Mouse (Mus musculus) embryonic facial prominence, embryonic 13.5 days (tissue): Measurements from ENCODE around the gene Map1s. TPM values are rescaled to one million over a fixed set of nuclear protein-coding genes. Genes with fewer than 3 reads are reported as not detected.

Experiments used
- ATAC-seq: fragments of 200-750 bp; cut with Nextera tagmentation; 2 replicates; pipeline ENCODE4 v1.8.0; 2017; ENCODE audit warnings: low read depth; ENCODE audit not compliant: insufficient number of reproducible peaks, insufficient read depth, low FRiP score, low TSS enrichment
- H3K27ac ChIP-seq: fragments of 300-500 bp; sonication (generic); 2 replicates; pipeline ENCODE4 v1.5.1; 2015; ENCODE audit warnings: moderate library complexity, mild to moderate bottlenecking, inconsistent platforms
- H3K27me3 ChIP-seq: fragments of 300-500 bp; sonication (generic); 2 replicates; pipeline ENCODE4 v1.6.1; 2015; ENCODE audit warnings: mild to moderate bottlenecking, inconsistent platforms
- H3K36me3 ChIP-seq: fragments of 300-500 bp; sonication (generic); 2 replicates; pipeline ENCODE4 v1.6.1; 2015; ENCODE audit warnings: mild to moderate bottlenecking, inconsistent platforms
- H3K4me1 ChIP-seq: fragments of 300-500 bp; sonication (generic); 2 replicates; pipeline ENCODE4 v1.6.1; 2015; ENCODE audit warnings: inconsistent platforms
- H3K4me2 ChIP-seq: fragments of 300-500 bp; sonication (generic); 2 replicates; pipeline ENCODE4 v1.6.1; 2015; ENCODE audit warnings: moderate library complexity, mild to moderate bottlenecking, inconsistent platforms
- H3K4me3 ChIP-seq: fragments of 300-500 bp; sonication (generic); 2 replicates; pipeline ENCODE4 v1.5.1; 2015; ENCODE audit warnings: mild to moderate bottlenecking, inconsistent platforms
- H3K9ac ChIP-seq: fragments of 300-500 bp; sonication (generic); 2 replicates; pipeline ENCODE4 v1.6.1; 2015; ENCODE audit warnings: mild to moderate bottlenecking, inconsistent platforms
- H3K9me3 ChIP-seq: fragments of 300-500 bp; sonication (generic); 2 replicates; pipeline ENCODE4 v1.6.1; 2016; ENCODE audit warnings: inconsistent platforms
- WGBS: fragments of 180-500 bp; shearing (Covaris S2); methylation state at CpG from one replicate; pipeline ENCODE4 v1.1.7; 2015; ENCODE audit warnings: mixed read lengths; 5-methylcytosine and 5-hydroxymethylcytosine counted together
- polyA plus RNA-seq: library from polyadenylated mRNA; unstranded; fragments of >200 nt; fragmentation: Nextera tagmentation; extraction: Ambion mirVana; gene quantifications from 2 replicates; pipeline ENCODE4 v1.2.1, GENCODE M21; 2015

The Map1s gene
- polyA plus RNA-seq, 1 experiment from 2014 or later: 52.6 TPM

- WGBS: 83% methylated on average over 7 of the region's 7 CpGs
- ATAC-seq: no peak
- Histone ChIP-seq H3K27ac (peak overlapping the region; percentile 90; the same call in 1 of the 2 replicates), H3K27me3 (peaks cover 30% of the 10 kb centered on the region), H3K9me3 (no peaks in the 10 kb centered on the region), H3K4me3 (0 out of 2 replicates have a peak overlapping the region, but pooled peaks have one; percentile 52), H3K4me1 (peaks cover 57% of the 10 kb centered on the region), H3K4me2 (peak overlapping the region; percentile 96), H3K9ac (no peak overlapping the region), H3K36me3 (peaks cover 8% of the 10 kb centered on the region)
Observed at GRCm38 (mm10) chr8:70866566-70866965, 39.2 kb upstream of the Map1s start.

DNA sequence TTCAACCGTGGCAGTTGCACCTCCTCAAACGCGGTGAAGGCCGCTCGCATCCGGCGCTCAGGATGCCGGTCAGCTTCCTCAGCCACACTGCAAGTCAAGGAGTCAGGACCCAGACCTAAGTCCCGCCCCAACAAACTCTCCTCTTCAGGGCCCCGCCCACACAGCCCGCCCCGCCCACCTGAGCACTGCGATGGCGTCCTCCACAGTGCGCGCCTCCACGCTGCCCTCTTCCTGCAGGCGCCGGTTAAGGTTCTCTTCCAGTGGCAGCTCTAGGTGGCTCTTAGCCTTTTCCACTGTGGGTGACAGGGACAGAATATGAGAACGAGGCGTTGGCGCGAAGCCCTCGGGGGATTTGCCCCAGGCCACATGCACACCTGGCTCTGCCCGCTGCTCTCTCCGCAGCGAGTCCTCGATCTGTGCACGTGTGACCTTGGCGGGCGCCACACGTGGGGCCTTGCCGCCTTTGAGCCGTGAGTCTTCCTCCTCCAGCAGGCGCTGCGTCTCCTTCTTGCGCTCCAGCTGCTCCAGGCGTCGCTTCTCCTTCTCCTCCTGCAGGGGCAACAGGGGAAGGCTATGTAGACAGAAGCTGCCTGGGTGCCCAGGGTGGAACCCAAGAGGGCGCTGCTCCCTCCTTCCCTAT, 37.1 kb upstream of the Map1s start:
- Histone ChIP-seq H3K27ac (peak overlapping the region; percentile 11; the same call in 1 of the 2 replicates), H3K27me3 (peaks cover 9% of the 10 kb centered on the region; the same call in 1 of the 2 replicates), H3K9ac (peak overlapping the region; percentile 51), H3K4me3 (peak overlapping the region; percentile 31), H3K9me3 (no peaks in the 10 kb centered on the region), H3K4me2 (peak overlapping the region; percentile 57), H3K4me1 (peaks cover 51% of the 10 kb centered on the region), H3K36me3 (peaks cover 8% of the 10 kb centered on the region)
- ATAC-seq: no peak
- 12% methylated on average over 40 of the region's 40 CpGs for WGBS

DNA sequence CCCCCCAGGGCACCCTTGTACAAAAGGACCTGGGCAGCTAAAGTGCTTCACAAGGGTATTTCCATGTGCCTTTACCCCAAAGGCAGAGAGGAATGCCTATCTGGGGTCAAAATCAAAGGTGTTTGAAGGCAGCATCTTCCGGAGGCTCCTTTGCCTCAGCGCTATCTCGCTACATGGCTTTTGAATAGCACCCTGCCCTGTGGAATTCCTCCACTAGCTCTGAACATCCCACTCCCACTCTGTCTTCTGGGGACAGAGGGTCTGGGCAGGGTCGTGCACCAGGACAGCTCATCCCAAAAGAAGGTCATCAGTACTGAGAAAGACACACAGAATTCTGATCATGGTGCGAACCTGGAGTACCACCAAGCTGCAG, 36.5 kb upstream of the Map1s start:
- Histone ChIP-seq H3K27ac (peak overlapping the region; percentile 11; the same call in 1 of the 2 replicates), H3K27me3 (peaks cover 4% of the 10 kb centered on the region; the same call in 1 of the 2 replicates), H3K36me3 (peaks cover 8% of the 10 kb centered on the region), H3K4me3 (peak overlapping the region; percentile 31), H3K9ac (peak overlapping the region; percentile 51), H3K4me1 (peaks cover 45% of the 10 kb centered on the region), H3K9me3 (no peaks in the 10 kb centered on the region), H3K4me2 (peak overlapping the region; percentile 57)
- whole genome bisulfite sequencing: 34% methylated on average over 5 of the region's 5 CpGs
- no peak for ATAC-seq

GRCm38 (mm10) chr8:70869601-70870041, 36.1 kb upstream of the Map1s start:
- Histone ChIP-seq H3K36me3 (peaks cover 8% of the 10 kb centered on the region), H3K27me3 (no peaks in the 10 kb centered on the region), H3K4me2 (peak overlapping the region; percentile 57; the same call in 1 of the 2 replicates), H3K9me3 (no peaks in the 10 kb centered on the region), H3K4me1 (peaks cover 41% of the 10 kb centered on the region), H3K4me3 (no peak overlapping the region), H3K9ac (peak overlapping the region; percentile 51; the same call in 1 of the 2 replicates), H3K27ac (no peak overlapping the region)
- ATAC-seq: no peak
- WGBS: 46% methylated on average over 16 of the region's 16 CpGs

- Histone ChIP-seq H3K4me1 (peaks cover 32% of the 10 kb centered on the region), H3K27ac (no peak overlapping the region), H3K36me3 (peaks cover 8% of the 10 kb centered on the region), H3K4me3 (no peak overlapping the region), H3K4me2 (no peak overlapping the region), H3K27me3 (no peaks in the 10 kb centered on the region), H3K9ac (peak overlapping the region; percentile 51; the same call in 1 of the 2 replicates), H3K9me3 (no peaks in the 10 kb centered on the region)
- ATAC-seq: no peak
- WGBS: 89% methylated on average over 5 of the region's 5 CpGs
Observed at GRCm38 (mm10) chr8:70871195-70871807, 34.4 kb upstream of the Map1s start.

- H3K9ac ChIP-seq: peak overlapping the region; percentile 81
- H3K27ac ChIP-seq: peak overlapping the region; percentile 89
- no peaks in the 10 kb centered on the region for H3K9me3 ChIP-seq
- H3K4me1 ChIP-seq: peaks cover 29% of the 10 kb centered on the region
- peaks cover 5% of the 10 kb centered on the region for H3K36me3 ChIP-seq
- H3K27me3 ChIP-seq: no peaks in the 10 kb centered on the region
- no peak for ATAC-seq
- peak overlapping the region; percentile 80 for H3K4me2 ChIP-seq
- H3K4me3 ChIP-seq: peak overlapping the region; percentile 76
- WGBS: 3% methylated on average over 31 of the region's 31 CpGs
Observed at GRCm38 (mm10) chr8:70872643-70873363, 32.9 kb upstream of the Map1s start.

DNA sequence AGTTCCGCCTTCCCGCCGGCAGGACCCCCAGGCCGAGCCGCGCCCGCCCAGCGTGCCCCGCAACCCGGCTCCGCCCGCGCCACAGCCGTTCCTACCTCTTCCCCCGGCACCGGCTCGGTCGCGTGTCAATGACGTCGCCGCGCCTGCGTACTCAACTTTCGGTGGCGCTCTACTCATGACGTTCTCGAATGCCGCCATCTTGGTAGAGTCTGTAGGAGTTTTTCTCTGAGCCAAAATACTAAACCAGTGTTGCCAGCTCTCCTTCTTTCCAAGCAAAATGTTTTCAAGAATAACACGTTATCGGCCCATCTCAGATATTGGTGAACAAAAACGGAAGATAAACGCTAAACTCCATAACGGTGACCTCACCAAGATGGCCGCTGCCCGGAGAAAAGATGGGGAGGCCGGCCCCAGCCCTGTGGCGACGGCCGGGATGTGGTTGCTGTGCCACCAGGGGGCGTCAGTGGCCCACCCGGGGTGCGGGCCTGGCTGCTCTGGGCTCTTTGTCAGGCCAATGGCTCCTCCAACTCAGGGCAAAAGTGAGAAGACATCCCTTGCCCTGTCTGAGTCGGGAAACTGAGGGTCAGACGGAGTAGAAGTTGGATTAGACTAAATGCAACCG, 32.3 kb upstream of the Map1s start, which contains the start of gene Ccdc124:
Ccdc124 (minus strand) TSS at position 572 of the 622 bp plus-strand sequence.
- H3K27me3 ChIP-seq: no peaks in the 10 kb centered on the region
- peak within 1 kb of the TSS; percentile 76 for H3K4me3 ChIP-seq
- no peaks in the 10 kb centered on the region for H3K9me3 ChIP-seq
- ATAC-seq: peak; percentile 81
- no peaks in the 10 kb centered on the region for H3K36me3 ChIP-seq
- 1% methylated on average over 46 of the region's 46 CpGs for WGBS
- peak within 1 kb of the TSS; percentile 89 for H3K27ac ChIP-seq
- peaks cover 24% of the 10 kb centered on the region for H3K4me1 ChIP-seq
- peak within 1 kb of the TSS; percentile 81 for H3K9ac ChIP-seq
- H3K4me2 ChIP-seq: peak within 1 kb of the TSS; percentile 80

- Histone ChIP-seq H3K27me3 (0 out of 2 replicates have a peak, but pooled peaks cover 1% of the 10 kb centered on the region), H3K9ac (0 out of 2 replicates have a peak overlapping the region, but pooled peaks have one; percentile 27), H3K9me3 (no peaks in the 10 kb centered on the region), H3K27ac (no peak overlapping the region), H3K4me1 (peaks cover 14% of the 10 kb centered on the region), H3K4me3 (no peak overlapping the region), H3K4me2 (no peak overlapping the region), H3K36me3 (no peaks in the 10 kb centered on the region)
- WGBS: 89% methylated on average over 13 of the region's 13 CpGs
- no peak for ATAC-seq
Observed at GRCm38 (mm10) chr8:70874441-70874840, 31.3 kb upstream of the Map1s start.

DNA sequence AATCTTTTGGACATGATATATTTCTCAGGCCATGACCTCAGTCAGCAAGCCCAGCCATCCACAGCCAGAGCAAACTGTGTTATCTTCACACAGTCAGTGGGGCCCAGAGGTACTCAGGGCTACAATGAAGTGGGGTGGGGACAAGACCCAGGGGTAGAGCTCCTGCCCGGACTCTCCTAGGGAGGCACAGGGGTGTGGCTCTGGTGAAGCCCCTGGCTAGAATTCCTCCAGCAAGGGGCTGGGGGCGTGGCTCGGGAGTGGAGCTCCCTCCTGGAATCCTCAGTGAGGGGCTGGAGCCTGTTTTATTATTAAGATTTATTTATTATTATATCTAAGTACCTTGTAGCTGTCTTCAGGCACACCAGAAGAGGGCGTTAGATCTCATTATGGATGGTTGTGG, 29.4 kb upstream of the Map1s start:
- H3K36me3 ChIP-seq: no peaks in the 10 kb centered on the region
- no peak overlapping the region for H3K27ac ChIP-seq
- WGBS: 56% methylated on average over 4 of the region's 4 CpGs
- H3K4me2 ChIP-seq: no peak overlapping the region
- H3K9me3 ChIP-seq: no peaks in the 10 kb centered on the region
- H3K9ac ChIP-seq: no peak overlapping the region
- peaks cover 25% of the 10 kb centered on the region for H3K4me1 ChIP-seq
- no peak overlapping the region for H3K4me3 ChIP-seq
- ATAC-seq: no peak
- 0 out of 2 replicates have a peak, but pooled peaks cover 3% of the 10 kb centered on the region for H3K27me3 ChIP-seq

DNA sequence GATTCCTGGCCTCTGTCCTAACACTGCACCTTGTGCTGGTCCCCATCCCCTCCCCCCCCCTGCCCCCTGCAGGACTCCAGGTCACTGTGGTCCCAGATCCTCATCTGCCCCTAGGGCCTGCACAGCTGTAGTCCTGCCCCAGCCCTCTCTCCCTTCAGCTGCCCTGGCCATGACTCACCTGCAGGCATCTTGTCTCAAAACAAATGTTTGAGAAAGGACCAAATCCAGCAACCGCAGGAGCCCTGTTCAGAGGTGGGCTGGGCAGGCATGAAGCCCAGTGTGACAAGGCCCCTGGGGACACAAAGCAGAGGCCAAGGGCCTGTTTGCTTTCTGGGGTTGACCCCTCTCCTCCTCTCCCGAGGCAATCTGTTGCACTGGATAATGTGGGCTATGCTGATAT, 27.6 kb upstream of the Map1s start:
- no peaks in the 10 kb centered on the region for H3K9me3 ChIP-seq
- H3K36me3 ChIP-seq: no peaks in the 10 kb centered on the region
- ATAC-seq: no peak
- H3K27me3 ChIP-seq: 0 out of 2 replicates have a peak, but pooled peaks cover 3% of the 10 kb centered on the region
- H3K9ac ChIP-seq: no peak overlapping the region
- H3K4me2 ChIP-seq: no peak overlapping the region
- WGBS: 34% methylated on average over 2 of the region's 2 CpGs
- no peak overlapping the region for H3K27ac ChIP-seq
- no peak overlapping the region for H3K4me3 ChIP-seq
- peaks cover 17% of the 10 kb centered on the region for H3K4me1 ChIP-seq

DNA sequence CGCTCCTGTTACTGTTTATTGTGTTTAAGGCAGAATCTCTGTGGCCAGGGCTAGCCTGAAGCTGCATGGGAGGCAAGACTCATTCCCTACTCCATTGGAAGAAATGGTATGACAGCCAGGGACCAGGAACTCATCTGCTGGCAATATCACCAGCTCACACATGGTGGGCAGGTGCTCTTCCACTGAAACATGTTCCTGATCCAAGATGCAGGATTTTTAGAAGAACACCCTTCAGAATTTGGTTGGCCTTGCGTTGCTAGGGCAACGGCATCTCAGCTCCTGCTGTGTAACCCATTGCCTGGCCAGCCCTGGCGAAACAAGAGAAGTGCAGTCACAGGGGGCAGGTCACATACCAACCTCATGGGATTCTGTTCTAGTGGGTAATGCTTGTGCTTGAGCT, 26.2 kb upstream of the Map1s start:
- H3K4me2 ChIP-seq: no peak overlapping the region
- H3K27ac ChIP-seq: no peak overlapping the region
- 0 out of 2 replicates have a peak, but pooled peaks cover 3% of the 10 kb centered on the region for H3K27me3 ChIP-seq
- H3K36me3 ChIP-seq: no peaks in the 10 kb centered on the region
- H3K4me3 ChIP-seq: no peak overlapping the region
- WGBS: 45% methylated on average over 4 of the region's 4 CpGs
- no peak for ATAC-seq
- peaks cover 17% of the 10 kb centered on the region for H3K4me1 ChIP-seq
- H3K9me3 ChIP-seq: no peaks in the 10 kb centered on the region
- H3K9ac ChIP-seq: no peak overlapping the region
